Mouse (Mus musculus) hindbrain, embryonic 16.5 days (tissue): Measurements from ENCODE around the gene Muc5b. TPM values are rescaled to one million over a fixed set of nuclear protein-coding genes. Genes with fewer than 3 reads are reported as not detected.

Source experiments
- ATAC-seq: fragments of 200-750 bp; cut with Nextera tagmentation; 2 replicates; pipeline ENCODE4 v1.8.0; 2017; ENCODE audit warnings: moderate TSS enrichment, moderate library complexity
- H3K27ac ChIP-seq: fragments of 300-500 bp; sonication (generic); 2 replicates; pipeline ENCODE4 v1.5.1; 2014; ENCODE audit warnings: low read depth, mild to moderate bottlenecking, control low read depth, low read length, moderate library complexity
- H3K27me3 ChIP-seq: fragments of 300-500 bp; sonication (generic); replicated peaks from 2 replicates; pipeline ENCODE4 v1.6.1; 2014; ENCODE audit warnings: low read length; ENCODE audit not compliant: control insufficient read depth, insufficient read depth
- H3K36me3 ChIP-seq: fragments of 300-500 bp; sonication (generic); 2 replicates; pipeline ENCODE4 v1.6.1; 2014; ENCODE audit warnings: mild to moderate bottlenecking, low read length, moderate library complexity, mixed read lengths; ENCODE audit not compliant: control insufficient read depth, insufficient read depth
- H3K4me1 ChIP-seq: fragments of 300-500 bp; sonication (generic); 2 replicates; pipeline ENCODE4 v1.6.1; 2014; ENCODE audit warnings: low read depth, low read length; ENCODE audit not compliant: control insufficient read depth, insufficient read depth
- H3K4me2 ChIP-seq: fragments of 300-500 bp; sonication (generic); 2 replicates; pipeline ENCODE4 v1.6.1; 2014; ENCODE audit warnings: mild to moderate bottlenecking, low read length, control low read depth, moderate library complexity
- H3K4me3 ChIP-seq: fragments of 300-500 bp; sonication (generic); 2 replicates; pipeline ENCODE4 v1.5.1; 2014; ENCODE audit warnings: mild to moderate bottlenecking, low read length, control low read depth, moderate library complexity
- H3K9ac ChIP-seq: fragments of 300-500 bp; sonication (generic); 2 replicates; pipeline ENCODE4 v1.6.1; 2014; ENCODE audit warnings: low read depth, mild to moderate bottlenecking, control low read depth, low read length, moderate library complexity
- H3K9me3 ChIP-seq: fragments of 300-500 bp; sonication (generic); 2 replicates; pipeline ENCODE4 v1.6.1; 2014; ENCODE audit warnings: mild to moderate bottlenecking, low read length, moderate library complexity; ENCODE audit not compliant: control insufficient read depth
- WGBS: fragments of 180-500 bp; shearing (Covaris S2); extraction: QIAGEN DNeasy Blood & Tissue Kit; methylation state at CpG from one replicate; pipeline ENCODE4 v1.1.7; 2014; 5-methylcytosine and 5-hydroxymethylcytosine counted together
- polyA plus RNA-seq: library from polyadenylated mRNA; unstranded; fragments of >200 nt; fragmentation: Nextera tagmentation; extraction: Ambion mirVana; gene quantifications from 2 replicates; pipeline ENCODE4 v1.2.1, GENCODE M21; 2015

Gene Muc5b
- polyA plus RNA-seq, 1 experiment from 2014 or later = 0.03 TPM

GRCm38 (mm10) chr7:141870553-141870952 lies 31.7 kb downstream of the Muc5b start:
- Histone ChIP-seq H3K27ac (no peak overlapping the region), H3K27me3 (no peaks in the 10 kb centered on the region), H3K4me1 (no peaks in the 10 kb centered on the region), H3K4me3 (no peak overlapping the region), H3K36me3 (peaks cover 12% of the 10 kb centered on the region; the same call in 1 of the 2 replicates), H3K9me3 (no peaks in the 10 kb centered on the region), H3K4me2 (no peak overlapping the region), H3K9ac (no peak overlapping the region)
- no peak for ATAC-seq
- WGBS = 77% methylated on average over 5 of the region's 5 CpGs

GRCm38 (mm10) chr7:141874891-141875290 lies 36.0 kb downstream of the Muc5b start:
- WGBS = 97% methylated on average over 5 of the region's 5 CpGs
- Histone ChIP-seq H3K27ac (no peak overlapping the region), H3K4me3 (no peak overlapping the region), H3K9me3 (no peaks in the 10 kb centered on the region), H3K4me2 (no peak overlapping the region), H3K4me1 (no peaks in the 10 kb centered on the region), H3K27me3 (no peaks in the 10 kb centered on the region), H3K9ac (no peak overlapping the region), H3K36me3 (peaks cover 17% of the 10 kb centered on the region)
- no peak for ATAC-seq

- Histone ChIP-seq H3K9me3 (no peaks in the 10 kb centered on the region), H3K9ac (no peak overlapping the region), H3K4me2 (no peak overlapping the region), H3K36me3 (peaks cover 25% of the 10 kb centered on the region), H3K27ac (no peak overlapping the region), H3K4me3 (no peak overlapping the region), H3K27me3 (no peaks in the 10 kb centered on the region), H3K4me1 (no peaks in the 10 kb centered on the region)
- WGBS = 92% methylated on average over 2 of the region's 2 CpGs
- no peak for ATAC-seq
Observed at GRCm38 (mm10) chr7:141878813-141879212, 39.9 kb downstream of the Muc5b start.

GRCm38 (mm10) chr7:141892151-141892550 lies 53.3 kb downstream of the Muc5b start:
- Histone ChIP-seq H3K4me2 (no peak overlapping the region), H3K4me3 (no peak overlapping the region), H3K36me3 (peaks cover 30% of the 10 kb centered on the region), H3K4me1 (no peaks in the 10 kb centered on the region), H3K9me3 (no peaks in the 10 kb centered on the region), H3K27ac (no peak overlapping the region), H3K9ac (no peak overlapping the region), H3K27me3 (no peaks in the 10 kb centered on the region)
- 94% methylated on average over 7 of the region's 7 CpGs for WGBS
- no peak for ATAC-seq

GRCm38 (mm10) chr7:141901825-141902224 lies 63.0 kb downstream of the Muc5b start:
- H3K36me3 ChIP-seq = no peaks in the 10 kb centered on the region
- peak overlapping the region; percentile 85 for H3K27ac ChIP-seq
- 0% methylated on average over 16 of the region's 16 CpGs for WGBS
- H3K27me3 ChIP-seq = no peaks in the 10 kb centered on the region
- peaks cover 27% of the 10 kb centered on the region for H3K4me1 ChIP-seq
- H3K9me3 ChIP-seq = no peaks in the 10 kb centered on the region
- ATAC-seq = no peak
- H3K4me2 ChIP-seq = peak overlapping the region; percentile 87
- H3K9ac ChIP-seq = peak overlapping the region; percentile 93
- peak overlapping the region; percentile 66 for H3K4me3 ChIP-seq

GRCm38 (mm10) chr7:141902269-141902729 lies 63.4 kb downstream of the Muc5b start:
- no peaks in the 10 kb centered on the region for H3K27me3 ChIP-seq
- H3K9me3 ChIP-seq = no peaks in the 10 kb centered on the region
- peak overlapping the region; percentile 66 for H3K4me3 ChIP-seq
- peak overlapping the region; percentile 85 for H3K27ac ChIP-seq
- H3K4me2 ChIP-seq = peak overlapping the region; percentile 87
- 0% methylated on average over 42 of the region's 44 CpGs for WGBS
- H3K36me3 ChIP-seq = no peaks in the 10 kb centered on the region
- peaks cover 27% of the 10 kb centered on the region for H3K4me1 ChIP-seq
- peak; percentile 99 for ATAC-seq
- H3K9ac ChIP-seq = peak overlapping the region; percentile 93

GRCm38 (mm10) chr7:141902791-141903190 lies 63.9 kb downstream of the Muc5b start:
- H3K27ac ChIP-seq = peak overlapping the region; percentile 84
- H3K4me2 ChIP-seq = peak overlapping the region; percentile 68
- H3K36me3 ChIP-seq = no peaks in the 10 kb centered on the region
- peak overlapping the region; percentile 69 for H3K9ac ChIP-seq
- H3K9me3 ChIP-seq = no peaks in the 10 kb centered on the region
- WGBS = 66% methylated on average over 4 of the region's 4 CpGs
- peaks cover 27% of the 10 kb centered on the region for H3K4me1 ChIP-seq
- no peaks in the 10 kb centered on the region for H3K27me3 ChIP-seq
- ATAC-seq = no peak
- peak overlapping the region; percentile 66 for H3K4me3 ChIP-seq

- Histone ChIP-seq H3K36me3 (no peaks in the 10 kb centered on the region), H3K9me3 (no peaks in the 10 kb centered on the region), H3K4me1 (no peaks in the 10 kb centered on the region), H3K4me2 (no peak overlapping the region), H3K4me3 (no peak overlapping the region), H3K27me3 (no peaks in the 10 kb centered on the region), H3K9ac (no peak overlapping the region), H3K27ac (no peak overlapping the region)
- ATAC-seq = no peak
- 55% methylated on average over 6 of the region's 6 CpGs for WGBS
Observed at GRCm38 (mm10) chr7:141908591-141908990, 69.7 kb downstream of the Muc5b start.

GRCm38 (mm10) chr7:141911305-141911704 lies 72.4 kb downstream of the Muc5b start:
- no peaks in the 10 kb centered on the region for H3K27me3 ChIP-seq
- no peaks in the 10 kb centered on the region for H3K4me1 ChIP-seq
- no peak overlapping the region for H3K27ac ChIP-seq
- 67% methylated on average over 3 of the region's 3 CpGs for WGBS
- no peaks in the 10 kb centered on the region for H3K36me3 ChIP-seq
- no peak for ATAC-seq
- H3K9me3 ChIP-seq = no peaks in the 10 kb centered on the region
- no peak overlapping the region for H3K4me2 ChIP-seq
- H3K4me3 ChIP-seq = no peak overlapping the region
- no peak overlapping the region for H3K9ac ChIP-seq

GRCm38 (mm10) chr7:141918407-141918806 lies 79.5 kb downstream of the Muc5b start, which contains the start of gene Tollip:
Gene Tollip (minus strand): TSS chr7:141918507.
- H3K27ac ChIP-seq = no peak within 1 kb of the TSS
- H3K4me3 ChIP-seq = no peak within 1 kb of the TSS
- 100% methylated on average over 2 of the region's 2 CpGs for WGBS
- no peak within 1 kb of the TSS for H3K4me2 ChIP-seq
- no peak for ATAC-seq
- H3K36me3 ChIP-seq = no peaks in the 10 kb centered on the region
- H3K9me3 ChIP-seq = no peaks in the 10 kb centered on the region
- H3K4me1 ChIP-seq = no peaks in the 10 kb centered on the region
- no peaks in the 10 kb centered on the region for H3K27me3 ChIP-seq
- H3K9ac ChIP-seq = no peak within 1 kb of the TSS
